Mouse (Mus musculus): ENCODE results near the gene Cxcl12.

DNA sequence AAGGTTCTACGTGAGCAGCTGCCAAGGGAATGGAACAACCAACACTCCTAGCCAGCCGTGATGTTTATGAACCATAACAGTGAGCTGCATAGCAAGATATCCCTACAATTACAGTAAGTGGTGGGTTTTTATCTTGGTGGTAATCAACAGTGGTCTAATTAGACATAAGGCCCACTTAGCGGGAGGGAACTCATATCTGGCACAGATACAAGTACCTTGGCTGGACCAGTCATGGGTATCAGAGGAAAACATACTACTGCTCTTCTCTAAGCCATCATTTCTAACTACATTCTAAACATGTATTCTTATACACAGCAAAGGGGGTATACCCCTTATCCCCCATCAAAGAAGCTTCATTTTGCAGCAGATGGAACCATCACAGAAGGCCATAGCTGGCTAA is 46.3 kb upstream of the Cxcl12 start:
- no peak for TF ChIP-seq CTCF (IDR thresholded peaks at IDR 0.05)
- TF ChIP-seq POLR2A (IDR thresholded peaks at IDR 0.05; ENCODE audit: insufficient read depth, low read depth, low read length): no peak
